Mouse (Mus musculus) myocyte (in vitro differentiated cells): ENCODE measurements at regions not wholly inside any gene's neighbourhood (a gene's known extent, or its start where the extent isn't known, plus 50 kb on each side); places are given as distances from the start of the nearest gene placed in this dataset.
A peak's percentile ranks its signal among the peaks of the same experiment; 100 is the strongest.

ENCODE experiments used
- H3K27me3 ChIP-seq: one replicate; pipeline ENCODE4 v1.6.1; 2011; ENCODE audit not compliant: control insufficient read depth, insufficient read depth, insufficient read length
- H3K36me3 ChIP-seq: one replicate; pipeline ENCODE4 v1.6.1; 2011; ENCODE audit not compliant: control insufficient read depth, insufficient read depth
- H3K4me2 ChIP-seq: one replicate; pipeline ENCODE4 v1.6.1; 2011; ENCODE audit warnings: low read depth, control low read depth
- H3K4me3 ChIP-seq: one replicate; pipeline ENCODE4 v1.5.1; 2011; ENCODE audit warnings: mild to moderate bottlenecking, control low read depth, moderate library complexity
- H3K79me2 ChIP-seq: one replicate; pipeline ENCODE4 v1.6.1; 2011; ENCODE audit not compliant: control insufficient read depth, insufficient read depth
- H3ac ChIP-seq: one replicate; pipeline ENCODE4 v1.6.1; 2011; ENCODE audit not compliant: control insufficient read depth, insufficient read length
- CEBPB ChIP-seq: IDR thresholded peaks from 2 replicates; pipeline ENCODE4 v1.6.1; 2011; ENCODE audit warnings: mild to moderate bottlenecking, moderate library complexity; ENCODE audit not compliant: poor library complexity, insufficient read depth, severe bottlenecking
- E2F4 ChIP-seq: IDR thresholded peaks from one replicate; pipeline ENCODE4 v1.6.1; 2011; ENCODE audit warnings: mild to moderate bottlenecking, control low read depth, moderate library complexity; ENCODE audit not compliant: insufficient read depth
- MAX ChIP-seq: IDR thresholded peaks from one replicate; pipeline ENCODE4 v1.6.1; 2011; ENCODE audit warnings: low read depth, mild to moderate bottlenecking, control low read depth
- MYOD1 ChIP-seq, 3 experiments: IDR thresholded peaks; one replicate each; pipeline ENCODE4 v1.6.1; 2011; ENCODE audit warnings: control low read depth in 2 of 3, low read depth in 2 of 3, mild to moderate bottlenecking in 2 of 3, moderate library complexity in 1 of 3; ENCODE audit not compliant: insufficient read length in 2 of 3, control insufficient read depth in 1 of 3
- MYOG ChIP-seq, 3 experiments: IDR thresholded peaks; one replicate each; pipeline ENCODE4 v1.6.1; 2011; ENCODE audit warnings: control low read depth in 2 of 3, low read depth in 2 of 3, mild to moderate bottlenecking in 2 of 3; ENCODE audit not compliant: insufficient read length in 2 of 3, control insufficient read depth in 1 of 3, insufficient read depth in 1 of 3
- POLR2A ChIP-seq: IDR thresholded peaks from one replicate; pipeline ENCODE4 v1.6.1; 2011; ENCODE audit warnings: low read depth, mild to moderate bottlenecking, control low read depth, moderate library complexity; ENCODE audit not compliant: insufficient read length
- POLR2AphosphoS2 ChIP-seq: IDR thresholded peaks from one replicate; pipeline ENCODE4 v1.6.1; 2011; ENCODE audit warnings: low read depth, control low read depth; ENCODE audit not compliant: insufficient read length
- REST ChIP-seq: IDR thresholded peaks from one replicate; pipeline ENCODE4 v1.6.1; 2011; ENCODE audit warnings: mild to moderate bottlenecking, control low read depth, moderate library complexity; ENCODE audit not compliant: insufficient read depth, insufficient read length
- SRF ChIP-seq: IDR thresholded peaks from one replicate; pipeline ENCODE4 v1.6.1; 2011; ENCODE audit warnings: low read depth; ENCODE audit not compliant: control insufficient read depth, insufficient read length
- TCF12 ChIP-seq: IDR thresholded peaks from one replicate; pipeline ENCODE4 v1.6.1; 2011; ENCODE audit warnings: mild to moderate bottlenecking, control low read depth; ENCODE audit not compliant: poor library complexity, insufficient read depth, severe bottlenecking
- TCF3 ChIP-seq: IDR thresholded peaks from one replicate; pipeline ENCODE4 v1.6.1; 2011; ENCODE audit warnings: low read depth, control low read depth; ENCODE audit not compliant: insufficient read length
- USF1 ChIP-seq: IDR thresholded peaks from one replicate; pipeline ENCODE4 v1.6.1; 2011; ENCODE audit warnings: low read depth, mild to moderate bottlenecking, control low read depth, moderate library complexity

DNA sequence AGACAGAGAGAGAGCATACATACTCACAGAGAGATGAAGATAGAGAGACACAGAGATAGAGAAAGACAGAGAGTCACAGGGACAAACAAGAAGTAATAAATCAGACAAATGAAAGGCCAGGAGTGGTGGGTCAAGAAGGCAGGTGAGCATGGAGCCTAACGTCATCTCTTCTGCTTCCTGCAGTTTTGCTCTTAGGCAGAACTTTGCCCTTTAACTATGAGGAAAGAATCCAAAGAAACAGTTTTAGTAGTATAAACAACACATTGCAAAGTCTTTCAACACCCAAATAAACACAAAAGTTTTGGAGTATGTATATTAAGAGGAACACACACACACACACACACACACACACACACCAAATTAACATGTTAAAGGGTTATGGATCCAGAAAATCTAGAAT lies 225.8 kb downstream of the Tgfb2 start:
- Histone ChIP-seq H3ac (no peak overlapping the region), H3K4me2 (no peak overlapping the region), H3K36me3 (no peaks in the 10 kb centered on the region), H3K4me3 (no peak overlapping the region), H3K27me3 (no peaks in the 10 kb centered on the region), H3K79me2 (no peaks in the 10 kb centered on the region)
- TF ChIP-seq MAX (no peak), MYOG (IDR thresholded peaks at IDR 0.05; ENCODE audit: control insufficient read depth in 1 of 3, insufficient read depth in 1 of 3, insufficient read length in 2 of 3, low read depth in 2 of 3) (no peak), TCF3 (no peak), MYOD1 (IDR thresholded peaks at IDR 0.05; ENCODE audit: control insufficient read depth in 1 of 3, insufficient read length in 2 of 3, low read depth in 2 of 3) (no peak), TCF12 (no peak), CEBPB (no peak), POLR2A (no peak), REST (no peak), POLR2AphosphoS2 (no peak), SRF (no peak), USF1 (no peak), E2F4 (no peak)

GRCm38 (mm10) chr1:186478428-186479238 lies 227.2 kb downstream of the Tgfb2 start:
- H3ac ChIP-seq: no peak overlapping the region
- H3K4me3 ChIP-seq: no peak overlapping the region
- no peaks in the 10 kb centered on the region for H3K79me2 ChIP-seq
- no peaks in the 10 kb centered on the region for H3K36me3 ChIP-seq
- TF ChIP-seq MAX (no peak), POLR2AphosphoS2 (no peak)
- H3K4me2 ChIP-seq: no peak overlapping the region
- no peaks in the 10 kb centered on the region for H3K27me3 ChIP-seq

DNA sequence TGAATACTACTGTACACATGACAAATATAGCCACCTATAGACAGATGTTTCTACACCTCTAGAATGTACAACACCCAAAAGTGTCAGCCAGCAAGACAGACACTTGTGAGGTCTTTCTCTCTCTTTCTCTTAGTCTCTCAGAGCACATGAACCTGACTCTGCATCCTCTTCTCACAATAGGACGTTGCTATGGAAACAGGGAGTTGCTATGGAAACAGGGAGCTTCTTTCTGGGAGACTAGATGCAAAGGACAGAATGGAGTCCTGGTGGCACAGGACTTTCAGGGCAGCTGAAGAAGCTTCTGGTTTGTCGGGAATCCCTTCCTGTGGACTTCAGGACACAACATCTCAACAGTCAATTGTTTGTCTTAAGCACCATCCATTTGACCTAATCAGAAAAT lies 230.9 kb downstream of the Tgfb2 start:
- Histone ChIP-seq H3K4me2 (no peak overlapping the region), H3K36me3 (no peaks in the 10 kb centered on the region), H3K79me2 (no peaks in the 10 kb centered on the region), H3ac (no peak overlapping the region), H3K4me3 (no peak overlapping the region), H3K27me3 (no peaks in the 10 kb centered on the region)
- no peak for TF ChIP-seq MAX
- no peak for TF ChIP-seq CEBPB
- TF ChIP-seq TCF3: no peak
- no peak for TF ChIP-seq USF1
- TF ChIP-seq E2F4: no peak
- no peak for TF ChIP-seq TCF12
- no peak for TF ChIP-seq SRF
- TF ChIP-seq MYOD1 (IDR thresholded peaks at IDR 0.05; ENCODE audit: control insufficient read depth in 1 of 3, insufficient read length in 2 of 3, low read depth in 2 of 3): no peak
- TF ChIP-seq POLR2AphosphoS2: no peak
- TF ChIP-seq MYOG (IDR thresholded peaks at IDR 0.05; ENCODE audit: control insufficient read depth in 1 of 3, insufficient read depth in 1 of 3, insufficient read length in 2 of 3, low read depth in 2 of 3): no peak
- TF ChIP-seq POLR2A: no peak
- TF ChIP-seq REST: no peak

DNA sequence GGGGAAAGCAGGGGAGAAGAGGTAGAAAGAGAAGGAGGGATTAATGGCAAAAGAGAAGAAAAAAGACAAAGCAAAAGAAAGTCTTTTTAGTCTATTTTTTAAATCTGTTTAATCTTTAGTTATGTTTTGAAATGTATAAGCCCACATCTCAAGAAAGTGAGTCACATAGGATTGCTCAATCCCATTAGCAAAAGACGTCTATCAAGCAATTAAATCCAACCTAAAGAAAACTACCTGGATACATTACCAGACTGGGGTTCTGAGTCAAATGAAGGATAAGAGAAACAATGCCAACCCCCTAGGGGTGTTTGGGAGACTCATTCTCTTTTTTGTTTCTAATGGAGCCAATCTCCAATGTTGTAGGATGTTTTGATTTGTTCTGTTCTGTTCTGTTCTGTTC lies 231.4 kb downstream of the Tgfb2 start:
- Histone ChIP-seq H3K4me3 (no peak overlapping the region), H3K27me3 (no peaks in the 10 kb centered on the region), H3K4me2 (no peak overlapping the region), H3K36me3 (no peaks in the 10 kb centered on the region), H3ac (no peak overlapping the region), H3K79me2 (no peaks in the 10 kb centered on the region)
- TF ChIP-seq MYOD1 (IDR thresholded peaks at IDR 0.05; ENCODE audit: control insufficient read depth in 1 of 3, insufficient read length in 2 of 3, low read depth in 2 of 3) (no peak), TCF12 (no peak), REST (no peak), E2F4 (no peak), USF1 (no peak), MAX (no peak), MYOG (IDR thresholded peaks at IDR 0.05; ENCODE audit: control insufficient read depth in 1 of 3, insufficient read depth in 1 of 3, insufficient read length in 2 of 3, low read depth in 2 of 3) (no peak), SRF (no peak), CEBPB (peak; percentile 54; the same call in 1 of the 2 replicates)

- TF ChIP-seq MYOG (IDR thresholded peaks at IDR 0.05; ENCODE audit: control insufficient read depth in 1 of 3, insufficient read depth in 1 of 3, insufficient read length in 2 of 3, low read depth in 2 of 3) (peak in 1 of 3 experiments; percentile 15), CEBPB (no peak)
These were observed 232.8 kb downstream of the Tgfb2 start for GRCm38 (mm10) chr1:186472955-186473354.

More at GRCm38 (mm10) chr1:186472955-186473354, 232.8 kb downstream of the Tgfb2 start:
- Histone ChIP-seq H3K4me2 (no peak overlapping the region), H3K4me3 (no peak overlapping the region), H3K27me3 (no peaks in the 10 kb centered on the region), H3K79me2 (no peaks in the 10 kb centered on the region), H3ac (no peak overlapping the region), H3K36me3 (no peaks in the 10 kb centered on the region)
